Mouse (Mus musculus): ENCODE measurements at regions not wholly inside any gene's neighbourhood (a gene's known extent, or its start where the extent isn't known, plus 50 kb on each side); places are given as distances from the start of the nearest gene placed in this dataset.

GRCm38 (mm10) chr12:26072180-26072579 lies 342.9 kb downstream of the Rnf144a start:
- TF ChIP-seq CTCF (IDR thresholded peaks at IDR 0.05; ENCODE audit: borderline replicate concordance, insufficient read depth, low read depth, low read length): no peak
- TF ChIP-seq POLR2A (IDR thresholded peaks at IDR 0.05; ENCODE audit: borderline replicate concordance, insufficient read depth, low read length): no peak
